Mouse (Mus musculus) lung, postnatal 4 days (tissue): Measurements from ENCODE around the gene Slc13a4.

Experiments
- DNase-seq, 2 experiments: peaks; one replicate each; pipeline ENCODE4 v3.0.0; 2021

Gene Slc13a4

GRCm38 (mm10) chr6:35298323-35298722 is 9.6 kb downstream of the Slc13a4 start:
- DNase-seq = no peak

GRCm38 (mm10) chr6:35297516-35298227 is 10.3 kb downstream of the Slc13a4 start:
- DNase-seq = no peak

- peak; percentile 10 to 30 for DNase-seq
These were observed 10.9 kb downstream of the Slc13a4 start for GRCm38 (mm10) chr6:35297001-35297400.

GRCm38 (mm10) chr6:35294964-35295363 is 13.0 kb downstream of the Slc13a4 start:
- no peak for DNase-seq

GRCm38 (mm10) chr6:35289676-35290075 is 18.3 kb downstream of the Slc13a4 start:
- DNase-seq = no peak

GRCm38 (mm10) chr6:35288920-35289319 is 19.0 kb downstream of the Slc13a4 start:
- no peak for DNase-seq

- DNase-seq = peak; percentile 13 to 62
These were observed 19.7 kb downstream of the Slc13a4 start for GRCm38 (mm10) chr6:35288114-35288761.

- DNase-seq = no peak
These were observed 28.6 kb downstream of the Slc13a4 start for GRCm38 (mm10) chr6:35279306-35279705.

- no peak for DNase-seq
These were observed 29.9 kb downstream of the Slc13a4 start for GRCm38 (mm10) chr6:35277903-35278587.

GRCm38 (mm10) chr6:35273391-35274082 is 34.4 kb downstream of the Slc13a4 start:
- DNase-seq = peak in 1 of 2 experiments; percentile 30

GRCm38 (mm10) chr6:35271868-35272765 is 35.8 kb downstream of the Slc13a4 start:
- DNase-seq = no peak

- peak; percentile 12 to 41 for DNase-seq
These were observed 36.7 kb downstream of the Slc13a4 start for GRCm38 (mm10) chr6:35271094-35271855.

GRCm38 (mm10) chr6:35269643-35270042 is 38.3 kb downstream of the Slc13a4 start:
- no peak for DNase-seq

- no peak for DNase-seq
These were observed 39.2 kb downstream of the Slc13a4 start for GRCm38 (mm10) chr6:35268711-35269110.

GRCm38 (mm10) chr6:35265580-35266278 is 42.2 kb downstream of the Slc13a4 start:
- DNase-seq = no peak

- DNase-seq = no peak
These were observed 47.4 kb downstream of the Slc13a4 start for GRCm38 (mm10) chr6:35260531-35260930.

- no peak for DNase-seq
These were observed 48.4 kb downstream of the Slc13a4 start for GRCm38 (mm10) chr6:35259526-35259925.

GRCm38 (mm10) chr6:35258922-35259321 is 49.0 kb downstream of the Slc13a4 start:
- no peak for DNase-seq

- DNase-seq = no peak
These were observed 50.2 kb downstream of the Slc13a4 start for GRCm38 (mm10) chr6:35257626-35258190.

- peak; percentile 55 to 56 for DNase-seq
These were observed 51.2 kb downstream of the Slc13a4 start for GRCm38 (mm10) chr6:35256691-35257090.
